Mouse (Mus musculus) forebrain, embryonic 10.5 days (tissue): Measurements from ENCODE around the gene Gps1. TPM values are rescaled to one million over a fixed set of nuclear protein-coding genes. Genes with fewer than 3 reads are reported as not detected.
A peak's percentile ranks its signal among the peaks of the same experiment; 100 is the strongest.

Experiments
- DNase-seq: peaks from one replicate; pipeline ENCODE4 v3.0.0-alpha.2; 2017; ENCODE audit warnings: low spot score; ENCODE audit errors: extremely low spot score
- H3K27ac ChIP-seq: fragments of 300-500 bp; sonication (generic); 2 replicates; pipeline ENCODE4 v1.5.1; 2016; ENCODE audit warnings: mild to moderate bottlenecking
- H3K27me3 ChIP-seq: fragments of 300-500 bp; sonication (generic); 2 replicates; pipeline ENCODE4 v1.6.1; 2016; ENCODE audit warnings: mild to moderate bottlenecking; ENCODE audit not compliant: poor library complexity, severe bottlenecking
- H3K36me3 ChIP-seq: fragments of 300-500 bp; sonication (generic); replicated peaks from 2 replicates; pipeline ENCODE4 v1.6.1; 2016; ENCODE audit warnings: mild to moderate bottlenecking, moderate library complexity
- H3K4me1 ChIP-seq: fragments of 300-500 bp; sonication (generic); 2 replicates; pipeline ENCODE4 v1.6.1; 2016
- H3K4me3 ChIP-seq: fragments of 300-500 bp; sonication (generic); 2 replicates; pipeline ENCODE4 v1.5.1; 2016; ENCODE audit warnings: mild to moderate bottlenecking, moderate library complexity
- H3K9me3 ChIP-seq: fragments of 300-500 bp; sonication (generic); 2 replicates; pipeline ENCODE4 v1.6.1; 2016; ENCODE audit warnings: mild to moderate bottlenecking, moderate library complexity
- WGBS: fragments of 180-500 bp; shearing (Covaris S2); methylation state at CpG from one replicate; pipeline ENCODE4 v1.1.7; 2016; 5-methylcytosine and 5-hydroxymethylcytosine counted together
- polyA plus RNA-seq: library from polyadenylated mRNA; unstranded; fragments of >200 nt; fragmentation: Nextera tagmentation; extraction: Ambion mirVana; gene quantifications from 2 replicates; pipeline ENCODE4 v1.2.1, GENCODE M21; 2016

Gene Gps1
- polyA plus RNA-seq, 1 experiment from 2014 or later = 281 TPM

DNA sequence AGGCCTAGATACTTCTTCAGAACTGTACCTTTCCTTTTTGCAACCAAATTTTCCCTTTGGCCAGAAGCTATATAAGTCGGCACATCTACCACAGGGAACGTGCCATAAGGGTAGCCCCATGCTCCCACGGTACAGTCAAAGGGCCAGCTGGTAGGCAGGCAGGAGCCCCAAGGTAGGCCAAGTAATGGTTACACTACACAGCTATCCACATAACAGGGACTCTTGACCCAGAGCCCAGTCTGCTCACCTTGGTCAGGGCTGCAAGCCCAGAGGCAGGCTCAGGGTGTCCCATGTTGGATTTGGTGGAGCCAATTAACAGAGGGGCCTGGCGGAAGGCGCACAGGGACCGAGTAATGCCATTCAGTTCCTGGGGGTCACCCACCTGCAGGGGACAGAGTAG is 35.5 kb downstream of the Gps1 start:
- Histone ChIP-seq H3K36me3 (peaks cover 85% of the 10 kb centered on the region), H3K27me3 (no peaks in the 10 kb centered on the region), H3K9me3 (no peaks in the 10 kb centered on the region), H3K4me3 (no peak overlapping the region), H3K27ac (no peak overlapping the region), H3K4me1 (peaks cover 30% of the 10 kb centered on the region)
- no peak for DNase-seq
- WGBS = 96% methylated on average over 6 of the region's 6 CpGs

- no peaks in the 10 kb centered on the region for H3K9me3 ChIP-seq
- no peak overlapping the region for H3K4me3 ChIP-seq
- DNase-seq = no peak
- peaks cover 40% of the 10 kb centered on the region for H3K4me1 ChIP-seq
- H3K36me3 ChIP-seq = peaks cover 75% of the 10 kb centered on the region
- no peak overlapping the region for H3K27ac ChIP-seq
- WGBS = 94% methylated on average over 14 of the region's 14 CpGs
- H3K27me3 ChIP-seq = no peaks in the 10 kb centered on the region
These were observed 36.5 kb downstream of the Gps1 start for GRCm38 (mm10) chr11:120820546-120820945.

DNA sequence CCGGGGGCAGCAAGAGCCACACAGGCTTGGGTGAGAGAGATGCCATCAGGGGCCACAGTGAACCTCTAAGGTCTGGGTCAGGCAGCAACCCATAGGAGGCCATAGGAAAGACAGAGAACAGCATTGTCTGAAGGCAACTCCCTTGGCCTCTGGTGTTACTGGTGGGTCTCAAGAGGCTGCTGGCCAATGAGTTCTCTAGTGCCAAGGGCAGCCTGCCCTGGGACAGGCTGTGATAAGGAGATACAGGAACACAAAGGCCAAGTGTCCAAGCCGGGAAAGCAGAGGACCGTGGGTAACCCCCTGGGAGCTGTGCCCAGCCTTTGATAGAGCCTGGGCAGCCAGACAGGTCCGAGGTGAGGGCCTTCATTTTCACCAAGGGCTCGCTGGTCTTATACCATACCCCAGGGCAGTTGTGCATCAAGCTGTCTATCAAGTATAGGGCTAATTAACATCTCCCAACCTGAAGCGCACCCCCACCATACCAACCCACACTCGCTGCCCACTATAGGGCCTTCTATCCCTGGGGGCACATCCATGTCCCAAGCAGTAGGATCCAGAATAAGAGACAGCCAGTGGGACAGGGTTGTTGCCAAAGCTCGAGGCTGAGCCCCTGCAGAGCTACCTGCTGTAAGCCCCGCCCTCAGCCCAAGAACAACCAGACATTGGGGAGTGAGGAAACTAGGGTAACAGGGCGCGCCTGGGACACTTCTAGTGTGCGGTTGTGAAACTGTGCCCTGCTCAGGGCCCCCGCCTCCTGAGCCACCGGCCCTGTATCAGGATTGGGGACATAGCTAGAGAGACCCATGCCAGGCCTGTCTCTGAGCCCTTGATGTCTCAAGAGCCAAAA is 37.2 kb downstream of the Gps1 start:
- peak overlapping the region; percentile 46; the same call in 1 of the 2 replicates for H3K27ac ChIP-seq
- WGBS = 88% methylated on average over 14 of the region's 14 CpGs
- H3K4me1 ChIP-seq = peaks cover 47% of the 10 kb centered on the region
- no peaks in the 10 kb centered on the region for H3K27me3 ChIP-seq
- H3K36me3 ChIP-seq = peaks cover 74% of the 10 kb centered on the region
- H3K9me3 ChIP-seq = no peaks in the 10 kb centered on the region
- no peak for DNase-seq
- H3K4me3 ChIP-seq = peak overlapping the region; percentile 94

DNA sequence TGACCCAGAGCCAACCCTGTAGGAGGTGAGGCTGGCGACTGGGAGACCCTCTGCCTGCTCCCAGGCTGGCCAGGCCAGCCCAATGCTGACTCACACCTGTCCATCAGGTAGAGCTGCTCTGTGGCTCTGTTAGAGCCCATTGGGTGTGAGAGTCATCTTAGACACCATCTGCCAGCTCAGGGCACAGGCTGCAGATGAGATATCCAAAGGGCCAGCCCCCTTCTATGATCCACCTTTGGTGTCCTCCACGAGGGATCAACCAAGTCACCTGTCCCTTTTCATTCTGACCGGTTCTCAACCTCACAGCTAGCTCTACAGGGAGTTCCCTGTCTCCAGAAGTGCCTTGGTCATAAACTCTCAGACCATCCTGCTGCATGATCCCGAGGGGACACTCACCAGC is 38.2 kb downstream of the Gps1 start:
- H3K9me3 ChIP-seq = no peaks in the 10 kb centered on the region
- 73% methylated on average over 4 of the region's 4 CpGs for WGBS
- H3K27ac ChIP-seq = peak overlapping the region; percentile 99
- H3K27me3 ChIP-seq = no peaks in the 10 kb centered on the region
- peaks cover 57% of the 10 kb centered on the region for H3K4me1 ChIP-seq
- DNase-seq = no peak
- peak overlapping the region; percentile 94 for H3K4me3 ChIP-seq
- H3K36me3 ChIP-seq = peaks cover 67% of the 10 kb centered on the region

DNA sequence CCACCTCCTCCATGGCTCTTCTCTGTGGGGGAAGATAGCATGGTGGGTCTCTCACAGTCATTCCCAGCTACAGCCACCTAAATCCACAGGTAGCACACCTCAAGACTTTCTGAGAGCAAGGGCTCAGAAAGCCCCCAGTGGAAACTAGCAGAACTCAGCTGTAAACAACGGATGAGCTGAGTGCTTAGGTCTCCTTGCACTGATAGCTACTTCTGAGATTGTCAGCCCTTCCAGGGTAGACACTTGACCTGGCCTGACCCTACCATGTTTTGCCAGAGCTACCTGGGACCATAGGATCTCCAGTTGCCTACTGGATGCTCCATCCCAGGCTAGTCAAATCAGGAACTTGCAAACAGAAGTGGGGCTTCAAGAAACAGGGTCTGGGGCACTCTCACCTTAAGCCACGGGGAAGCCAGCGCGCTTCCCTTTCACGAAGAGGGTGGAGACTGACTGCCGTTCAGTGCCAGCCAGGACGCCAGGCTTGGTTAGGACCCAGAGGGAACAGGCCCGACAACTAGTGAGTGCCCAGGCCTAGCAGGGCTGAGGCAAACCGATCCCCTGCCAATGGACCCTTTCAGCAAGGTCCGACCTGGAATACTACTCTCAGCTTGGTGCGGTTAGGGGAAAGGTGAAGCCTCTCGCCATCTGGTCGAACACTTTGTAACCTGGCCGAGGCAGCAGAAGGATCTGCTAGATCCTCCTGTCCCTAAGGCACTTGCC is 38.9 kb downstream of the Gps1 start:
- Histone ChIP-seq H3K9me3 (no peaks in the 10 kb centered on the region), H3K4me1 (peaks cover 60% of the 10 kb centered on the region), H3K4me3 (peak overlapping the region; percentile 94), H3K36me3 (peaks cover 60% of the 10 kb centered on the region), H3K27ac (peak overlapping the region; percentile 99), H3K27me3 (no peaks in the 10 kb centered on the region)
- WGBS = 2% methylated on average over 14 of the region's 14 CpGs
- DNase-seq = no peak

- H3K9me3 ChIP-seq = no peaks in the 10 kb centered on the region
- WGBS = under 1% methylated on average over 40 of the region's 40 CpGs
- H3K4me1 ChIP-seq = peaks cover 61% of the 10 kb centered on the region
These were observed 39.5 kb downstream of the Gps1 start for GRCm38 (mm10) chr11:120823551-120823947.

GRCm38 (mm10) chr11:120823956-120824786 is 40.1 kb downstream of the Gps1 start, which contains the start of gene Fasn:
TSS of gene Fasn (minus strand) at chr11:120824547.
- peak; percentile 99 for DNase-seq
- Histone ChIP-seq H3K4me1 (peaks cover 63% of the 10 kb centered on the region), H3K36me3 (peaks cover 49% of the 10 kb centered on the region), H3K27ac (peak within 1 kb of the TSS; percentile 99), H3K9me3 (no peaks in the 10 kb centered on the region), H3K4me3 (peak within 1 kb of the TSS; percentile 94), H3K27me3 (no peaks in the 10 kb centered on the region)
- WGBS = under 1% methylated on average over 109 of the region's 109 CpGs

More at GRCm38 (mm10) chr11:120823551-120823947, 39.5 kb downstream of the Gps1 start:
- DNase-seq = no peak
- Histone ChIP-seq H3K27me3 (no peaks in the 10 kb centered on the region), H3K4me3 (peak overlapping the region; percentile 94), H3K27ac (peak overlapping the region; percentile 99), H3K36me3 (peaks cover 55% of the 10 kb centered on the region)

- Histone ChIP-seq H3K36me3 (peaks cover 42% of the 10 kb centered on the region), H3K27ac (peak overlapping the region; percentile 99), H3K9me3 (no peaks in the 10 kb centered on the region), H3K27me3 (no peaks in the 10 kb centered on the region), H3K4me3 (peak overlapping the region; percentile 94), H3K4me1 (peaks cover 63% of the 10 kb centered on the region)
- no peak for DNase-seq
- under 1% methylated on average over 21 of the region's 21 CpGs for WGBS
These were observed 40.8 kb downstream of the Gps1 start for GRCm38 (mm10) chr11:120824787-120825288.

GRCm38 (mm10) chr11:120825289-120825863 is 41.3 kb downstream of the Gps1 start:
- Histone ChIP-seq H3K36me3 (peaks cover 40% of the 10 kb centered on the region), H3K4me1 (peaks cover 63% of the 10 kb centered on the region), H3K27ac (peak overlapping the region; percentile 99), H3K4me3 (peak overlapping the region; percentile 94), H3K9me3 (no peaks in the 10 kb centered on the region), H3K27me3 (no peaks in the 10 kb centered on the region)
- WGBS = 53% methylated on average over 4 of the region's 4 CpGs
- DNase-seq = no peak

DNA sequence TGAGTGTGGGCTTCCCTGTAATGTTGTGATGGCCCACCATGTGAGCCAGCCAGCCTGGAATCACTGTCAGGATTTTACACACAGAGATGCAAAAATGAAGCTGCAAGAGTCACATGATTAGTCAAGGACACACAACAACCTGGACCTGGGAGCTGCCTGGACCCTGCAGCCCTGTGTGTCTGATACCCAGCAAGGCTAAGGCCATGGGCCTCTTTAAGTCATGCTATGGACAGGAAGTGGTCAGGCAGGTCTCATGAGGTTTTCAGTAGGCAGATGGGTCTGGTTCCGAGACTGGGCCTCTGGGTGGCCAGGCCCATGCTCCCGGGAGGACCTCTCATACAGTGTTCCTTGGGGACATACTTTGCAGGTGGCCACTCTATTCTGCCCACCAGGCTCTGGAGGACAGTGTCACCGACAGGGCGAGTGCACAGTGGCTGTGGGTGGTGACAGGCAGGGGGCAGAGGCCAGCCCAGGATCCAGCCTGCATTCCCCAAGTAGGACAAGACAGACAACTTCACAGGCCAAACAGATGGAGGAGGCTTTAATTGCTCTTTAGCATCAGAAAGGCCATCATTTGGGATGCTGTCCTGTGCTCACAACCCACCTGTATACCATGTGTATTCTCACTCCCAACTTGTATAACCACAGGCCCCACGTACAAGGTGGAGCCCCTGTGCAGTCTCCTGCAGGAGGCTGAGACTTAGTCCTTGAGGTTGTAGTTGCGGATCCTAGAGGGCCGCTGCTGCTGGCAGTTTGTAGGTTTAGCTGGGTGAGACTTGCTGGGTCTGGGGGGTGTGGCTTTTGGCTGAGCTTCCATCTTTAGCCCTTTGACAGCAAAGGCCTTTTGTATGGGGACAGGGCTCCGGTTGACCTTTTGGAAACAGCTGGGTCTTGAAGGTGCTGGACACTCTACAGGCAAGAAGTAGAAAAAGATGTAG is 42.2 kb downstream of the Gps1 start:
- no peaks in the 10 kb centered on the region for H3K27me3 ChIP-seq
- DNase-seq = no peak
- H3K4me1 ChIP-seq = peaks cover 62% of the 10 kb centered on the region
- WGBS = 86% methylated on average over 8 of the region's 8 CpGs
- H3K9me3 ChIP-seq = no peaks in the 10 kb centered on the region
- H3K4me3 ChIP-seq = peak overlapping the region; percentile 94; the same call in 1 of the 2 replicates
- H3K27ac ChIP-seq = peak overlapping the region; percentile 99
- peaks cover 39% of the 10 kb centered on the region for H3K36me3 ChIP-seq

GRCm38 (mm10) chr11:120828416-120828815 is 44.3 kb downstream of the Gps1 start:
- Histone ChIP-seq H3K4me3 (no peak overlapping the region), H3K27ac (peak overlapping the region; percentile 99), H3K27me3 (no peaks in the 10 kb centered on the region), H3K4me1 (peaks cover 57% of the 10 kb centered on the region), H3K36me3 (peaks cover 27% of the 10 kb centered on the region), H3K9me3 (no peaks in the 10 kb centered on the region)
- DNase-seq = no peak
- WGBS = 75% methylated on average over 4 of the region's 4 CpGs
